Mouse (Mus musculus) frontal cortex, adult (tissue): ENCODE data around the gene Rnf214.

Experiments used
- ATAC-seq: cut with Nextera tagmentation; 2 replicates; pipeline ENCODE4 v1.9.2; 2017; ENCODE audit warnings: mild to moderate bottlenecking, moderate library complexity, mixed read lengths; ENCODE audit not compliant: low TSS enrichment

Gene Rnf214

DNA sequence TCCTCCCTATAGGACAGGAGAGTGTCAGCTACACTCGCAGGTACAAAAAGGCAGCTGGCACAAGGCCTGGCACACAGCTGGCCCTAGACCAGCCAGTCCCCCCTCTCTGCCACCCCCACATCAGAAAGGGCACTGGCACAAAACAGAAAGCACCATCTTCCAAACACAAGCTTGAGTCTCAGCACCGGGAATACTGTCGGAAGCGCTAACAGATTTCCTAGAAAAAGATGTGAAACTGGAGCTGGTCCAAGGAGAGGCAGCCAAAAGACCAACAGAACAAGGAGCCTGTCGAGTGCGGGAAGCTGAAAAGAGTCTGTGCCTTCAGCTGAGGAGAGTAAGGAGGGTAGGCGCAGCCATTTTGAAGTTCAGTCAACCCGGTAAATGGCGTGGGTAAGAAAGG, 91.6 kb downstream of the Rnf214 start:
- peak; percentile 74 for ATAC-seq
